Mouse (Mus musculus) thymus, postnatal 4 days (tissue): ENCODE data around the gene Sh3glb1.
A peak's percentile ranks its signal among the peaks of the same experiment; 100 is the strongest.

Experiments used
- DNase-seq: peaks from one replicate; pipeline ENCODE4 v3.0.0; 2021

Gene Sh3glb1

DNA sequence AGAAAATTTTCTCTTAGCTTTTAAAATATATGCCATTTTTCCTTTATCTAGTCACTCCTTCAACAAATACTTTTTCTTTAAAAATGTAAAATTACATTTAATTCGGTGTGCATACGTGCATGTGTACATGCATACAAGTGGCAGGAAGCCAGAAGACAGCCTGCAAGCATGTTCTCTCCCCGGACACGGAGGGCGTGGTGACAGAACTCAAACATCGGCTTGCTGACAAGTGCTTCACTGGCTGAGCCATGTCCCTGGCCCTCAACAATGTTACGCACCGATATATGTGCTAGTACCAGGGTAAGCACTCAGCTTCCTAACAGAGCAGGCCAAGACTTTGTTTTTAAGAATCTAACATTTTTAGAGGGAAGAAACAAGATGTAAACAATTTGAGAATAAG is 5.5 kb downstream of the Sh3glb1 start:
- no peak for DNase-seq

DNA sequence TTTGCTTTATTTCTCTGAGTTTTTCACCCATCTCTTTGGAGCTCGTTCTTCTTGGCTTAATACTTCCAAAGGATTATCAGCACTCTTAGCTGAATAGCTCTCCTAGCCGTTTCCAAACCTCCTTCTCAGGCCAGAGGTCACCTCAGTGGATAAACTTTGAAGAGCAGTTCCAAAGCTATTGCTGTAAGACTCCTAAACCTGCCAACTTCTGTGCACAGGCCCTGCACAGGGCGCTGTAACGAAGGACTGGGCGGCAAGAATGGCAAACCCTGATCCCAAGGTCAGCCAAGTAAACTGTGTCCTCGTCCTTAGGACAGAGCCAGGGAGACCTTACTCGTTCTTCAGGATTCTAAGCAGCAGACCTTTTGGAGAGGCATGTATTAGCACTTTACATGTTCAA is 6.0 kb downstream of the Sh3glb1 start:
- DNase-seq, result no peak

DNA sequence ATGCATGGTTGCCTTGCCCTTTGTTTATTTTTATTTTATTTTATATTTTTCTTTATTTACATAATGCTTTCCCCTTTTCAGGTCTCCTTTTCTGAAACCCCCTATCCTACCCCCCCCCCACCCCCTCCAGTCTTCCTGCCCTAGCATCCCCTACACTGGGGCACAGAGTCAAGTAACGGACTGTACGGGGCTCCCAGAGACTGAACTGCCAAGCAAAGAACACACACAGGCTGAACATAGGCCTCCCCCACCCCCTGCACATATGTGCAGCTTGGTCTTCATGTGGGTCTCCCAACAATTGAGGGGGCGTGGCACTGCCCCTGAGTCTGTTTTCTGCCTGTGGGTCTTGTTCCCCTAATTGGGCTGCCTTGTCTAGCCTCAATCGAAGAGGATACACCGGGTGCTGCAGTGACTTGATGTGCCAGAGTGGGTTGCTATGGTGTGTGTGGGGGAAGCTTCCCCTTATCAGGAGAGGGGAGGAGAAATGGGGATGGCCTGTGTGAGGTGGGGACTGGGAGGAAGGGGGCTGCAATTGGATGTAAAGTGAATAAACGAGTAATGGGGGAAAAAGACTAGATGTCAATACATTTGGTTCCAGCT is 8.4 kb downstream of the Sh3glb1 start:
- no peak for DNase-seq

DNA sequence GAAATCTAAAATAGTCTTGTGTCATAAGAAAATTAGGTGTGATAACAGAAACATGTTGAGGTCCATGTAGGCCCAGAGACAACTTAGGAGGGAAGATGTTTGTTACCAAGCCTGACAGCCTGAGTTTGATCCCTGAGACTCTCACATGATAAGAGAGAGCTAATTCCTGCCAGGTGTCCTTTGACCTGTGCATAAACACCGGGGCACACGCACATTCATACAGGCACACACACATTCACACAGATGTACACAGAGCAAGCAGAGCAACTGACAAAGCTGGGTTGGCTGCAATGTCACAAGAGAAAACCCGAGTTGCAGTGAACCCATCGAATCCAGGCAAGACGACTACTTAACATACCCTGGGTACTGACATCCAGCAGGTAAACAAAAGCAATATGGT is 11.5 kb downstream of the Sh3glb1 start:
- no peak for DNase-seq

DNA sequence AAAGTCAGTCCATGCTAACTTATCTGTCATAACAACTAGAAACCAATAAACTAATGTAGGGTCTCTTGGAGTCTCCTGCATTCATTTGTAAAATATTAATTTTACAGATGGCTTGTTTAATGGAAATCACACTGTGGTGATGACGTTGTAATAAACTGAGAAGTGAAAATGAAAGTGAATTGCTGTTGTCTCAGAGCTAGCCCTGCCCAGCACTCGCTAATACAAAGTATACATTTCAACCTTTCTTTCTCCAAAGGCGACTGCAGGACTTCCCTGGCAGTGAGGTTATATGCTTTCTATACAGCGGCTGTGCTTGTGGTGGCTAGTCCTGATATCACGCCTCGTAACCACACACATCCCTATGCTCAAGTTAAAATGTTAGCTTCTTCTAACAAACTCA is 16.2 kb downstream of the Sh3glb1 start:
- DNase-seq, result no peak

DNA sequence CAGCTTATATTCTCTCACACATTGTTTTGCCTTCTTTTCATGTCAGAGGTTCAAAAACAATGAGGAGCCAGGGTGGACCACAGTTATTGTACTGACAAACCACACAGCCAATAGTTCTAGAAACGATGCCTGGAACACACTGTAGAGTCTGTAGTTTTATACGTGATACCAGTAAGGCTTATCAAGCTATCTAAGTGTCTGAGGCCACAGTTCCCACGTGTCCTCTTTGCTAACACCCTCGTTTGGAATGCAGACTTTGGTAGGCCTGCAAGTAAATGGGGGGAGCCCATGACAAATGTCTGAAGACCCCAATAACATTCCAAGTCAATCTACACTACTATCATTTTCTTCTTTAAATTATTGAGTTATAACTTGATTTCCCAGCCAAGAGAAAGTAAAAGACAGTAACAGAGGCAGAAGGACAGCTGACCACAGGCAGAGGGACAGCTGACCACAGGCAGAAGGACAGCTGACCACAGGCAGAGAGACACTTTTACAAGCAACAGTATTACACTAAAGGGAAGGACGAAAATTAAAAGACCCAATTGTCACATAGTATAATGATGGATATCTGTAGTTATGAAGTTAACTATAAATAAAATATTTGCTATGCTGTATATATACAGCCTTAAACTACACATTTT is 21.2 kb downstream of the Sh3glb1 start:
- DNase-seq, result no peak

DNA sequence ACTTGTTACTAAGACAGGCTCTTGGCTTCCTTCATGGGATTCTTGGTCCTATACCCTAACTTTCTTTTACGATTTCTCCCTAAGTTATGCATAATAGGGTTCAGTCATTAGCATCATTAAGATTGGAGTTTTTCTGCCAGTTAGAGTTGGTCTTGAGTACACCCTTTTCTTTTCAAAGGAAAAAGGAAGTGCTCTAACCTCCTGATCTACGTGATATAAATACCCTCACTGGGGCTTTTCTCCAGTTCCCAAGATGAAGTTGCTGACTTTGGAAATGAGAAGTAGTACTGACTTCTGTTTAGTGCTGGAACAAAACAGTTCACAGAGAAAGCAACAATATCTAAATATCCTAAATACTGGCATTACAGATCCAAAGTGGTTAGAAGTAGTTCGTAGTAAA is 22.2 kb downstream of the Sh3glb1 start:
- DNase-seq, result no peak

DNA sequence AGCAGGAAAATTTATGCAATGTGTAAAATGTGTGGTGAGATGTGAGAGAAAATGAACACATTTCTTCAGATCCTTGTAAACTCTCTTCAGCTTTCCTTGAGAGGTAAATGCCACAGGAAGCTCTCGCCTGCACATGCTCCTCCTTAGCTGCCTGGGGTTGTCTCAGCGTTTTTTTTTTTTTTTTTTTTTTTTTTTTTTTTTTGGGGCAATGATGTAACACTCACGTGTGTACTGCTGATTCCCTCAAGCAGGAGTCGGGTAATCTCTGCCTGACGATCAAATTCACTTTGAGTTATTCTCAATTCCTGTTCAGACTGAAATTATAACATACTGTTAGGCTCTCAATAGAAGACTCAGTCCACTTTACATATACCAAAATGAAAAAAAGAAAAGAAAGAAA is 23.0 kb downstream of the Sh3glb1 start:
- DNase-seq, result no peak

DNA sequence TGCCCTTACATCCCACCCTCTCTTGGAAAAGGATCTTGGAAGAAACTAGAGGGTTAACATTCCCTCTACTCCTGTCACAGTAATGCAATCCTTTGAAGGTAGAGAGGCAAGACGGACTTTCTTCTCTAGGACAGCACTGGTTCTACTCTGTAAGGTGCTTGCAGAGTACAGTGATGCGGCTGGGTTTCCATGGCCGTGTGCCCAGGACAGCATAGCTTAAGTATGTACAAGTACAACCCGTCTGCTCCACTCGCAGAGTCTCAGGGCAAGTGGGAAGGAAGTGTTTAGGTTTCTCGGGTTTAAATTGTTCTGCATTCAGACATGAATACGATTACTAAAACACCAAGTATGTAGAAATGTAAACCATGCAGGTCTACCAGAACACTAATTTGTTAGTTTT is 25.2 kb downstream of the Sh3glb1 start:
- no peak for DNase-seq

DNA sequence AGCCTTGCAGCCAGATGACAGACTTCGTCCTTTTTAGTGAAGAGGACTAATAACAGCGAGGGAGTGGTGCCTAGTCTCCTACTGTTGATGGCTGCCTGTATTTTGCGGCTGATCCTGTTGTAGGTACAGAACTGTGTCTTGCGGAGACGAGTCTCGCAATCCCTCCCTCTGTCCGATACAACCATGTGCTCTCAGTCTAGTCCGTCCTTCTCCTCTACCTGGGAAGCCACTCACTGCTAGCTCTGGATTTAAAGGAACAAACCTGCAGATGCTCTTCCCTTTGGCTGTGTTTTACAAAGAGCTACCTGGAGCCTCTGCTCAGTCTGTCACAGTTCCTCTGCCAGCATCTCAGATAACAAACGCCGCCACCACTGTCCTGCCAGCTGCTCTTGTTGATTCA is 26.1 kb downstream of the Sh3glb1 start:
- DNase-seq, result no peak

DNA sequence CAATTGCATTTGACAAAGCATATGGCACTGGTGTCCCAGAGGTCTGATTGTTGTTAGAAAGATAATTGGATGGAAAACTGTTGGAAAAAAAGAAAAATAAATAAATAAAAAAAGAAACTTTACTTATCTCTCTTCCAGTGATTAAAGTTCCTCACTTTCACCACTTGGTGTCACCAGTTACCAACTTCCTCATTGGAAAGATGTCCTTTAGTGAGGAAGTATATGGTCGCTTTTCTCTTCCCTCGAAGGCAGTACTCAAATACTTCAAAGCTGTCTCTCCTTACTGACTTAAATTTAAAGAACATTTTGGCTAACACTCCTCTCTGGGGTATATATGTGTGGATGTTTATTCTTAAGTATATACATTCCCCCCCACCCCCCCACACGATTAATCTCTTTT is 28.1 kb downstream of the Sh3glb1 start:
- DNase-seq, result no peak

DNA sequence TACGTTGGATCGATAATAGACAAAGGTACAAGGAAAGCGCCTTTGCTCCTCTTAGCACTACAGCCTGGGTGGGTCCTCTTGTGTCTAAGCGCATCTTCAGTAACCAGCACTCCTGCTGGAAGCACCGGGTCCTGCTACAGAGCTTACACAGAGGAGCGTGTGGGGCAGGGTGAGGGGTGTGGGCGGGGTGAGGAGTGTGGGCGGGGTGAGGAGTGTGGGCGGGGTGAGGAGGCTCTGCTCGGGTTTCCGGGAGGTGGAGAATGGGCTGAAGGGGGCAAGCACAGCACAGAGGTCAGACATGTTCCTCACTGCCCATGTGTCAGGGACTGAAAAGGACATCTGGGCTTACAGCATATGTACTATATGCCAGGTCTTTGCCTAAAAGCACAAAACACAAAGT is 30.9 kb downstream of the Sh3glb1 start:
- DNase-seq, result peak; percentile 31

DNA sequence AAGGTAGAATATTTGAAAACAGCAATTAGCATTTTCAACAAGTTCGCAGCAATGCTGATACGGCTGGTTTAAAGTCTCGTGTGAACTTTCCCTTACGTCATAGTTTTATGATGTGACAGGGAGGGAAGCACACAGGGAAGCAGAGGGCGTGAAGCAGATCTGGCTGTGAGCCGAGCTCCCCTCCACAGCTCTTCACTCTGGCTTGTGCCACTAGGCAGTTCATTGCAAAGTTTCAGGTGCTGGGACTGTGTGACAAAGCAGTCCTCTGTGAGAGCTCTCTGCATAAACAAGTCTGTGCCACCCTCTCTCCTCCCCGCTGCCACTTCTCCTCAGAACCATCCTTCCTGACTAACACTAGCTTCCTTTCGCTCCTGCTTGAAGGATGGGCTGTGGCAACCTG is 31.9 kb downstream of the Sh3glb1 start:
- no peak for DNase-seq

DNA sequence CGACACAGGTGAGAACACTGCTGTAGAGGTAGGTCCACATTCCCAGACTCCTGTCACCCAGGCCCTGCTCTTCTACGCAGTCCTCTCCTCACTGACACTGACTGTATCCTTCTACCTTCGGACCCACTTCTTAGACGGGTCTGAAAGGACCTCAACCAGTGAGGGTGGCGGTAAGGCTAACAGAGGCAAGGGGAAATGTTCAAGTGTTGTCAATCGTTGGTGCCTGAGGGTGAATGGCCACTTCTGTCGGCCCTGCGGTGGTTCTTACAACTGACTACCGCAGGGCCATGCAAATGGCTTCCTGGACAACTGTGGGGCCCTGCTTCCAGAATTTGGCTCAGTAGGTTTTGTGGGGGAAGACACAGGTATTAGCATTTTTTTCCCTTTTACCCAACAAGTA is 32.5 kb downstream of the Sh3glb1 start:
- DNase-seq, result no peak

DNA sequence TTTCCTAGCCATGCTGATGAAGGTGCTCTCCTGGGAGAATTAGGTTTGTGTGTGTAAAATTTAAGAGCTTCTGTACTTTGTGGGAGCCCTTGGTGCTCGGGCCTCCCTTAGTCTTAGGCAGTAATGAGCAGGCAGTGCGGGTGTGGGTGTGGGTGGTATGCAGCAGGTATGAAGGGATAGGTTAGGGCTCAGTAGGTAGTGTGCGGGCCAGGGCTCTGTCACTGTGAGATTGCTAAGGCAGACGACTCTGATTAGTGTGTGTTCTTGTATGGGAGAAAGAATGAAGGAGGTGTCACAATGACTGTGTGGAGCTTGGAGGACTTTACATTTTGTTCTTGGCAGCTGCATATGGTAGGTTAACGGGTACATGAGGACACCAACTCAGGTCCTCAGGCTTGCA is 34.0 kb downstream of the Sh3glb1 start:
- no peak for DNase-seq

DNA sequence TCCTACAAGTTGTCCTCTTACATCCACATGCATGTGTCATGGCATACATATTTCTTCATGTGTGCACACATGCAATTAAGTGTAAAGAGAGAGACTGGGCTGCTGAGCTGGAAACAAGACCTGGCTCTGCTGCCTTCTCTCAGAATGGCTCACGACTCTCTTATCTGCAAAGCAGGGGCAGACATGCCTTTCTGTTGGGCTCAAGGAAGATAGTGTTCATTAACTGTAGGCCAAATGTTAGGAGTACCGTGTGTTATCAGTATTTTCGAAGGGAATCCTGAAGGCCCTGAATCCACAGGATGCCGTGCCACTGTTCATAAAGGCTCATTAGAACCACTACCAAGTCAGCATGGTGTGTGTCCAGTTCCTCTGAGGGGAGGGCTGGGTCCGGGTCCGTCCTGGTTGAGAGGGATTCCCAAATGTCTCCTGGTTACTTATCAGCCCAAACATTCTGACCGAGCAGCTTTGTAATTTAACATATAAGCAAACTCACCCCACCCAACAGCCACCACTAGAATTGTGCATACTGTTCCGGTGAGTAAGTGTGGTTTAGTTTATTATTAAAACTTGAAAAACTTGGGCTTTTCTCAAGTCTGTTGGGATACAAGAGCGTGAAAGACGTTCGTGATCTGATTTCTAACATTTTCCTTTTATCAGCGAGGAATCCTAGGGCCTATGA is 36.9 kb downstream of the Sh3glb1 start:
- DNase-seq, result no peak

DNA sequence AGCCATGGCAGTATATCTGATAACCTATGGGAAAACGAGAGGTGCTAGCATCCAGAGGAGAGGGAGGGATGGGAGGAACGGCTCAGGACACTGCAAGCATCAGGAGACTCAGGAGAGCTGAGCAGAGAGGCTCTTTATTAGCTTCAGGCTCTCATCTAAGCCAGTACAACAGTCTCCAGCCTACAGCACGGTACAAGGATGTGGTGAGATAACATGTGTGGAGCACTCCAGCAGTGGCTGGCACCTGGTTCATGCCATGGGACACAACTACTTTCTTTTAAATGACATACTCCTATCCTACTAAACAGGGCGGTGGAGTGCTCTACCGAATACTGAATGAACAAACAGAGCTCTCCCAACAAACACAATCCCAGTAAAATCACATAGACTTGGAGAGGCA is 38.6 kb downstream of the Sh3glb1 start:
- DNase-seq, result no peak

DNA sequence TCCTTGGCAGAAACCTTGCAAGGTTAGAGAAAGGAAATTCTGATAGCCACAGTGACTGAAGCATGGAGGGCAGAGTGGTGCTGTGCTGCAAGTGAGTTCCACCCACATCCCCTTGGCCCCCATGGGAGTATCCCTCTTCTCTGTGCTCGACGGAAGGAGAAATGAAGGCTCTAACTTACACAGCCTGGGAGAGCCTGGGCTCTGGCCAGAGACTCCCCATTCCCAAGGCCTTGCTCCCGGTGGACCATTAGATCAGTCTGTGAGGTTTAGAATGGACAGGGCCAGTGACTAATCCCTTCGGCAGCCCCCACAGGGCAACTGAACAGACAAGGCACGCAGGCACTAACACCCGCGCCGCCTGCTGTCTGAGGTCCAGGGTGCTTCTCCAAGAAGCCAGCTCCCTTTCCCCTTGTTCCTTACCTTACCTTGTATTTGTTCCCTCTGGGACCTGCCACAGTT is 40.4 kb downstream of the Sh3glb1 start:
- no peak for DNase-seq

DNA sequence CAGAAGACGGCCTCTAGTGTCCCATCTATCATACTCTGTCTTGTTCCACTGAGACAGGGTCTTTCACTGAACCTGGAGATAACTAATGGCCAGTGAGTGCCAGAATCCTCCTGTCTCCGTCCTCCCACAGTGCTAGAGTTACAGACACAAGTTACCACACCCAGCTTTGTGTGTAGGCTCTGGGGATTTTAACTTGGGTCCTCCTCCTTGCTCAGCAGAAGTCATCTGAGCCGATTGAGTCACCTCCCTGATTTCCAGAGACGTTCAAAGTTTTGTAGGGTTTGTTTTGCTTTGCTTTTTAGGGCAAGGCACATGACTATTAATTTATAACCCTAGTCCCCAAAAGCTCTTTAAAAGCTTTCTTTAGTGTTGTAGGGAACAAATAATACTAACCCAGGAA is 41.0 kb downstream of the Sh3glb1 start:
- DNase-seq, result no peak

DNA sequence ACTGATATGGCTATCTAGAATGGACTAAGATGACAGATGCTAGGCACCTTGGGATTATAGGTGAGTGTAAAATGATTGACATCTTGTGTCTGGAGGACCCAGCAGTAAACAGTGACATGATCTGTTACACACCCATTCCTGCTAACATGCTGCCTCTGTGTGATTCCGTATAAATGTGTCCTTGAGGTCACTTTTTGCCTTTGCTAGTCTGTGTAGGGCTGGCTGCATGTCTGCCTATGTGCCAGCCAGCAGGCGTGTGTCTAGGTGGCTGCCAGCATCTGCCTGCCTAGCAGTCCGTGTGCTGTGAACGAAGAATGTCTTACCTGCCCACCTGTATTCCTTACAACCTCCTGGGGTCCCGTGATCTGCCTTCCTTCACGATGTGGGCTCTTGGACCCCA is 42.4 kb downstream of the Sh3glb1 start:
- no peak for DNase-seq

DNA sequence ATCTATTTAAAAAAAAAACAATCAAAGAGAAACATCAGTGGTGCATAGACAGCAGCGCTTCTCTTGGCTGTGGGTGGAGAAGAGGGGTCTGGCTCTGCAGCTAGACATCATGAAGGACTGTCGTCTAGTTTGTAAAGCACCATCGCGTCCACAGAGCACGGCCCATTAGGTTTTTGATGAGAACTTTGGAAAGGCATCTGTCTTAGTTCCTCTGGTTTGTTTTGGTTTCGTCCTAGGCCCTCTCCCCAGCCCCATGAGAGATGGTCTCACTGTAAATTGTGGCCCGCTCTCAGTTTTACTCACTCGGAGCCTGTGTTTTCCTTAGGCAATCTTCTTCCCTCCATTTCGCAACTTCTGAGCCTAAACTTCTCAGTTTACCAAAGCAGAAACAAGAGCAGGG is 43.9 kb downstream of the Sh3glb1 start:
- no peak for DNase-seq

DNA sequence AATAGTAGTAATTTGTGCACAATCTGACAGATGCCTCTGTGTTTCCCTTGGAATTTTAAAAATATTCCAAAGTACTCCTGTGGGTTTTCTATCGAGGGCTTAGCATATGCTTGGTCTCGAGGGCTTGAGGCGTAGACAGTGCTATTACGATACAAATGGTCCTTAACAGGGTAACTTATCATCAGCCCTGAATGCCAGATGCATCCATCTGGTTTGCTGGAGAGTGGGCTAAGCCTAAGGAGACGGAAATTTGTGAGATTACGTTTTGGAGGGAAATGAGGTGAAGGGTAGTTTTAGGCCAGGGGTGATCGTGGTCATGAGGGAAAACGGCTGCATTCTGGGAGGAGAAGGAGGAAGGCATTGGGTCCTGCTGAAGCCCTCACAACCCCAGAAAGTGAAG is 48.1 kb downstream of the Sh3glb1 start:
- DNase-seq, result no peak

DNA sequence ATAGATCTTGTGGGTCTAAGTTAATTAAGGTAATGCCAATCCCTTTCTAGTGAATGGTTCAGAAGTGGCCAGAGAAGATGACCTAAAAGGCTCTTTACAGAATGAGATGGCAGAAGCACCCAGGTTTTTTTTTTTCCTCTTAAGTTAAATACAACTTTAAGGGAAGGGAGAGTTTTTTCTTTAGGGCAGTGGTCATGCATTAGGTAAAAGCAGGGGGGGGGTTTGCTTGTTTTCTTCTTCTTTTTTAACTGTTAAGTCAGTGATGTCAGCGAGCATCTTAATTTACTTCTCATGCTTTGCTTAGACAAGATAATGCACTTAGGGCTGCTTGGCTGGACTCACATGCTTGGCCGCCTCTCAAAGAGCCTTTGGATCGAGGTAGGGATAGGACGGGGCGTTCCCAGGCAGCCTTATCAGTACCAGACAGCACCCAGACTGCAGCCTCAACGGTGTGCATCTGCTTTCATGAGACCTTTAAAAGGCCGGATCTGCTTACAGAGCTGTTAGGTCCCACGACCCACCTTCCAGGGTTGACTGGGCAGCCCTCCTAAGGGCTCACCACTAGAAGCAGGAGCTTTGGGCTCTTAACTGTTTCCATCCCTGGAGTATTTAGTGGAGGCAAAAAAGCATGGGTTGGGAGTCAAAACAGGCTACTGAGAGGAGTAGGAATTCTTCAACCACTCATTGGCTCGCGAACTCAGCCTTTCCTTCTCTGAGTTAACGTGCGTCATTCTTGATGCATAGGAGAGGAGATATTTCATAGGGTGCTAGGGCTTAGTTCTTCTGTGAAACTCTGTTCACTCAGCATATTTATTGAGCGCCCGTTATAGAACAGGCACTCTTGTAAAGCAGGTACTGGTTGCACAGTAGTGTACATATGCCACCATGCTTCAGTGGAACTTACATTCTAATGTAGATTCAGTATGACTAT is 49.9 kb downstream of the Sh3glb1 start:
- DNase-seq, result no peak

DNA sequence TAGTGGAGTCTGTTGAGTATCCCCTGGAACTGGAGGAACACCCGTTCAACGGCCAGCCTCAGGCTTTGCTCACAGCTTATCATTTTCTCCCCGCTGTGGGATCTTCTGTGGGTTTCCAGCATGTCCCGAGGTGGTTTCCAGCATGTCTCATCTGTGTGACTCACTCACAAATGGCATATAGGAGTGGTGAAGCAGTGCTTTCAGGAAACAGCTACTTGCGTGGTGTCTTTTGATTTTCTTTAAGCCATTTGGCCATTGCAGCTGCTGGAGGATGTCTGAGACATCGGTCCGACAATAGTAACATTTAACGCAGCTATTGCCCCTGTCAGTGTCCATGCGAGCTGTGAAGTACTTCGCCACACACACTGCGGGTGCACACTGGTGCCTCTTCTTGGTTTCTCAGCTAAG is 50.7 kb downstream of the Sh3glb1 start:
- no peak for DNase-seq
